Mouse (Mus musculus): ENCODE measurements around the gene Capn1. TPM values are rescaled to one million over a fixed set of nuclear protein-coding genes. Genes with fewer than 3 reads are reported as not detected.

Capn1 gene
- polyA plus RNA-seq, 1 experiment from 2014 or later = 4.5 TPM

DNA sequence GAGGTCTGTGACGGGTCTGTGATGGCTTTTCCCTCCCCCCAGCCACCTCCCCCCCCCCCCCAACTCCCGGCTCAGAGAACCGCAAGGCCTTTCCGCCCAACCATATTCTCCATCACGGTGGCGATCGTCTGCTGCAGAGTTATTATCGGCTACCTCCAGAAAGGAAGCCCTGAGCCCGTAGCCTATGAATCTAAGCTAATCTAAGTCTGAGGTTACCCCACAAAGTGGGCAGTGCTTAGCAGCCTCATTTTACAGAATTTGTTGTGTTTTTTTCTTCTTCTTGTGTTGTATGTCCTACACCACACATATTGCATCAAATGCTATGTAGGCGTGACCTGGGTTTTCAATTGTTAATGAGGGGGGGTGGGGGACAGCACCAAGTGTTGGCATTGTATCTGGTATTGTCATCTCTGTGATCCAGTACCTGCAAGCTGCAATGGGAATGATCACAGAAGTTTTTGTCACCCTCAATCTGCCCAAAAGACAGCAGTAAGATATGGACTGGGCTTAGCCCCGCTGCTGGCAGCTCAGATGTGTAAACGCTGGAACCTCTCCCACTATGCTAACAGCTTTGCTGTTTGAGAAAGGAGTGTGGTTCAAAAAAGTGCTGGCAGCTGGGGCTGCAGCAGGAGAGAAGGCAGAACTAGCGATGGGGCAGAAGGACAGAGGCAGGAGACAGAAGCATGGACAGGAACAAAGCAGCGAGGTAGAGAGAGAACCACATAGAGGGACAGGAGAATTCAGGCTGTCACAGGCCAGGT is 15.0 kb upstream of the Capn1 start:
- Histone ChIP-seq H3K9me3 (no peaks in the 10 kb centered on the region), H3K4me3 (no peak overlapping the region), H3K27me3 (0 out of 2 replicates have a peak, but pooled peaks cover 3% of the 10 kb centered on the region), H3K36me3 (no peaks in the 10 kb centered on the region), H3K27ac (replicated peaks) (no peak overlapping the region), H3K4me2 (replicated peaks) (no peak overlapping the region), H3K4me1 (no peaks in the 10 kb centered on the region), H3K9ac (replicated peaks) (no peak overlapping the region)
- no peak for ATAC-seq (ENCODE audit: low FRiP score, low read depth)
- WGBS = 73% methylated on average over 14 of the region's 14 CpGs

DNA sequence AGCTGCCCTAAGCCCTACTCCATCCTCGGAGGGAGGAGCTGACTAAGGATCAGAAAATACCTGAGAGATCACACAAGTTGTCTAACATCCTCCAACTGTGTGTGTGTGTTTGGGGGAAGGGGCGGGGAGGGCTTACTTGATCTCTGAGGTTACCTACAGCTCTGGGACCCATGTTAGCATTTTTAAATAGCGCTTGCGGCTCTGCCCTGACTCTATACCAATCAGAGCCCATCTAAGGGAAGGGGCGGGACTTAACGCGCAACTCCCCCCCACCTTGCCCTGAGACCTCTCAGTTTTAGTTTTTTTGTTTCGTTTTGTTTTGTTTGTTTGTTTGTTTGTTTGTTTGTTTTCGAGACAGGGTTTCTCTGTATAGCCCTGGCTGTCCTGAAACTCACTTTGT is 13.7 kb upstream of the Capn1 start:
- no peak overlapping the region for H3K4me2 ChIP-seq (replicated peaks)
- no peak overlapping the region for H3K9ac ChIP-seq (replicated peaks)
- H3K4me1 ChIP-seq = no peaks in the 10 kb centered on the region
- H3K9me3 ChIP-seq = no peaks in the 10 kb centered on the region
- no peaks in the 10 kb centered on the region for H3K36me3 ChIP-seq
- WGBS = 78% methylated on average over 9 of the region's 9 CpGs
- no peak overlapping the region for H3K4me3 ChIP-seq
- no peak for ATAC-seq (ENCODE audit: low FRiP score, low read depth)
- 0 out of 2 replicates have a peak, but pooled peaks cover 3% of the 10 kb centered on the region for H3K27me3 ChIP-seq
- H3K27ac ChIP-seq (replicated peaks) = no peak overlapping the region

DNA sequence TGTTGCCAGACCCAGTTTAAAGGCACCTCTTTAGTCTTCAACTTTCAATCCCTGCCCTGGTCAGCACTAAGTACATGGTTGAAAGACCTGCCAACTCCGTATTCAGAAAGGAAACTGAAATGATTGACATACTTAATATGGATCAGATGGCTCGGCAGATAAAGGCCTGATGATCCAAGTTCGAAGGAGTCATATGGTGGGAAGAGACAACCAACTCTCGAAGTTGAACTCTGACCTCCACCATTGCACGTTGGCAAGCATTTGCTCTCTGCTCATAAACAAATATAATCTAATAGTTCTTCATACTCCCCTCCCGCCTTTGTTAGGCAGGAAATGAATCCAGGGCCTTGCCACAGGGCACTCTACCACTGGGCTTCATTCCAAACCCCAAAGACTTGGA is 13.3 kb upstream of the Capn1 start:
- Histone ChIP-seq H3K4me3 (no peak overlapping the region), H3K4me1 (no peaks in the 10 kb centered on the region), H3K36me3 (no peaks in the 10 kb centered on the region), H3K9ac (replicated peaks) (no peak overlapping the region), H3K9me3 (no peaks in the 10 kb centered on the region), H3K4me2 (replicated peaks) (no peak overlapping the region), H3K27me3 (0 out of 2 replicates have a peak, but pooled peaks cover 3% of the 10 kb centered on the region), H3K27ac (replicated peaks) (no peak overlapping the region)
- 90% methylated on average over 6 of the region's 6 CpGs for WGBS
- no peak for ATAC-seq (ENCODE audit: low FRiP score, low read depth)

DNA sequence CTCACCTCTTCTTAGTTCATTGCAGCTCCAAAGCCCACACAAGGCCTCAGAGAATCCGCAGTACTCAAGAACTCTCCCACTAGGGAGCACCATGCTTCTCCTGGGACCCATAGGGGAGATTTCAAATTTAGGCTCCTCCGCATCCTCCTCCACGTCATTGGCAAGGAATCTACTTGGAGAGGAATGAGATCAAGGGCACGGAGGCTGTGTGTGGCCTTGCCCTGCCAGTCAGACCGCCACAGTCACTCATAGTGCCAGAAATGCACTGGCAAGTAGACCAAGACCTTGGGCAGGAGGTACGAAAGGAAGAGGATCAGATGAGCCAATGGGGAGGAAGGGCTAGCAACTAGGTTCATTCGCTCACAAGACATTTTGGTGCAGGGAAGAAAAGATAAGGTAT is 8.2 kb upstream of the Capn1 start:
- ATAC-seq (ENCODE audit: low FRiP score, low read depth) = no peak

DNA sequence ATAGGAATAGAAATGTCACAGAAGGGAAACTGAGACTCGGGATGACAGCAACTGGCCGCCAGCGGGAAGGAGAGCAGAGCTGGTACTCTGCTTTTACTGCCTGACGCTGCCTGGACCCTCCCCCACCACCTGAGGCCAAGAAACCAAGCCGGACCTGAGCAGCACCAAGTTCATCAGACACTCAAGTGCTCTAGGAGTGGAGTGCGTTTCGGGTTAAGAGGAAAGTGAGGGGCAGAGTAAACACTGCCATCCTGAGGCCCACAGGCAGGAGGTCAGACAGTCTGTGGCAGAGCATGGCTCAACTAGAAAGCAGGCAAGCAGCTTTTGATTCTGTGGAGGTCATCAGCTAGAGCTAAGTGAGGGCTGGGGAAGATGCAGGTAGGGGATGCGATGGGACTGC is 7.4 kb upstream of the Capn1 start:
- Histone ChIP-seq H3K27ac (replicated peaks) (no peak overlapping the region), H3K4me2 (replicated peaks) (no peak overlapping the region), H3K9ac (replicated peaks) (no peak overlapping the region), H3K27me3 (peaks cover 3% of the 10 kb centered on the region), H3K36me3 (no peaks in the 10 kb centered on the region), H3K4me1 (no peaks in the 10 kb centered on the region), H3K9me3 (no peaks in the 10 kb centered on the region), H3K4me3 (no peak overlapping the region)
- WGBS = 69% methylated on average over 8 of the region's 8 CpGs
- no peak for ATAC-seq (ENCODE audit: low FRiP score, low read depth)

More for the DNA sequence above, 8.2 kb upstream of the Capn1 start:
- Histone ChIP-seq H3K27me3 (peaks cover 3% of the 10 kb centered on the region), H3K4me1 (no peaks in the 10 kb centered on the region), H3K36me3 (no peaks in the 10 kb centered on the region), H3K9ac (replicated peaks) (no peak overlapping the region), H3K4me2 (replicated peaks) (no peak overlapping the region), H3K27ac (replicated peaks) (no peak overlapping the region), H3K4me3 (no peak overlapping the region), H3K9me3 (no peaks in the 10 kb centered on the region)
- WGBS = 87% methylated on average over 7 of the region's 7 CpGs

DNA sequence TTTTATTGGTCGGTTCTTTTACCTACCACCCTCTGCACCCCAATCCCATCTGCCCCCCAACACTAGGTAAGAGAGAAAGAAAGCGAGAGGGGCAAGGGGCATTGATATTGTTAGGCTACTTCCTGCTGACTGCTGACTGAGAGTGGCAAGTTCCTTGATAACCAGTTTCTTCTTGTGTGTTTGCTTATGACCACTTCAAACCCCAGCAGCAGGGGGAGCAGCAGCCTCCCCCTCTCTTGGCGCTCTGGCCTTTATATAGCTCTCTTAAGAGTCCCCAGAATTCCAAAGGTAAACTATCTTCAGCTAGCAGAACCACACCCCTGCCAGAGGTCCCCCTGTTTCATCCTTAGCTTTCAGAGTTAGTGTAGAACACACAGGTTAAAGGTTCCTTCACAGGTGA is 4.6 kb upstream of the Capn1 start:
- no peak for ATAC-seq (ENCODE audit: low FRiP score, low read depth)
- Histone ChIP-seq H3K4me3 (no peak overlapping the region), H3K27ac (replicated peaks) (no peak overlapping the region), H3K9ac (replicated peaks) (no peak overlapping the region), H3K4me1 (peaks cover 9% of the 10 kb centered on the region), H3K36me3 (no peaks in the 10 kb centered on the region), H3K9me3 (no peaks in the 10 kb centered on the region), H3K27me3 (peaks cover 28% of the 10 kb centered on the region), H3K4me2 (replicated peaks) (no peak overlapping the region)
- whole genome bisulfite sequencing = 56% methylated on average over 3 of the region's 3 CpGs

DNA sequence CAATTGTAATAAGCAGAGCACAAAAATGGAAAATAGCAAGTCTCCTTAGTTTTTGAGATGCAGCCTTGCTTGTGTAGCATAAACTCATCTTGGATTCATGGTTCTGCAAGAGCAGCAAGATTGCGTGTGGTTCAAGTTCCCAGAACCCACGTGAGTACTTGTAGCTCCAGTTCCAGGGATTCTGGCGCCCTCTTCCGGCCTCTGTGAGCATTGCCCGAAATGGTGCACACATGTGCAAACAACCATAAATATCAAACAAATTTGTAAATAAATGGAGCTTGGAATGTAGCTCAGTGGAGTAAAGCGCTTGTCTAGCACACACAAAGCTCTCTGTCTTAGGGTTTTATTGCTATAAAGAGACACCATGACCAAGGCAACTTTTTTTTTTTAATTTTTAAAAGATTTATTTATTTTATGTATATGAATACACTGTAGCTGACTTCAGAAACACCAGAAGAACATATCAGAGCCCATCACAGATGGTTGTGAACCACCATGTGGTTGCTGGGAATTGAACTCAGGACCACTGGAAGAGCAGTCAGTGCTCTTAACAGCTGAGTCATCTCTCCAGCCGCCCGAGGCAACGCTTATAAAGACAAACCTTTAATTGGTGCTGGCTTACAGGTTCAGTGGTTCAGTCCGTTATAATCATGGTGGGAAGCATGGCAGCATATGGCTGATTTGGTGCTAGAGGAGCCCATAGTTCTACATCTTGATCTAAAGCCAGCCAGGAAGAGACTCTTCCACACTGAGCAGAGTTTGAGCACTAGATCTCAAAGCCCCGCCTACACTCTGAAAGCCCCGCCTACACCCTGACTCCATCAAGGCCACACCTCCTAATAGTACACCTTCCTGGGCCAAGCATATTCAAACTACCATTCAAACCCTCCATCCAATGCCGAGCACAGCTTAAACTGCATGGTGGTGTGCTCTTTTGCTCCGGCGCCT is 2.7 kb upstream of the Capn1 start:
- Histone ChIP-seq H3K4me2 (replicated peaks) (no peak overlapping the region), H3K36me3 (no peaks in the 10 kb centered on the region), H3K27ac (replicated peaks) (no peak overlapping the region), H3K9me3 (no peaks in the 10 kb centered on the region), H3K4me3 (no peak overlapping the region), H3K27me3 (peaks cover 47% of the 10 kb centered on the region), H3K9ac (replicated peaks) (no peak overlapping the region), H3K4me1 (peaks cover 9% of the 10 kb centered on the region)
- 28% methylated on average over 15 of the region's 15 CpGs for WGBS
- ATAC-seq (ENCODE audit: low FRiP score, low read depth) = no peak

DNA sequence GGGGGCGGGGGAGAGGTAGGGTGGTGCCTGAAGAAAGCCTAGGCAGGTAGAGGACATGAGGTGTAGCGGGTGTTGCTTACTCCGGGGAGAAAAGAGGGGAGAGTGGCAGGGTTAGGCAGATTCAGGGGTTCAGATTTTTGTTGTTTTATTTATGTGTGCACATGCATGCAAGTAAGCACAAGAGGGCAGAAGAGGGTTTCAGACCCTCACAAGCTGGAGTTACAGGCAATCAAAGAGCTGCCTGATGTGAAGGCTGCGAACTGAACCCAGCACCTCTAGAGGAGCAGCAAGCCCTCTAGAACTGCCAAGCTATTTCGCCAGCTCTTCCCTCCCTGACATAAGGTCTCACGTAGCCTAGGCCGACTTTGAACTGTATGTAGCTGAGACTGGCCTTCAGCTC is 835 bp upstream of the Capn1 start:
- Histone ChIP-seq H3K27me3 (peaks cover 52% of the 10 kb centered on the region), H3K9ac (replicated peaks) (no peak overlapping the region), H3K27ac (replicated peaks) (no peak overlapping the region), H3K9me3 (no peaks in the 10 kb centered on the region), H3K36me3 (no peaks in the 10 kb centered on the region), H3K4me2 (replicated peaks) (no peak overlapping the region), H3K4me3 (no peak overlapping the region), H3K4me1 (peaks cover 9% of the 10 kb centered on the region)
- ATAC-seq (ENCODE audit: low FRiP score, low read depth) = no peak
- WGBS = 43% methylated on average over 7 of the region's 7 CpGs

DNA sequence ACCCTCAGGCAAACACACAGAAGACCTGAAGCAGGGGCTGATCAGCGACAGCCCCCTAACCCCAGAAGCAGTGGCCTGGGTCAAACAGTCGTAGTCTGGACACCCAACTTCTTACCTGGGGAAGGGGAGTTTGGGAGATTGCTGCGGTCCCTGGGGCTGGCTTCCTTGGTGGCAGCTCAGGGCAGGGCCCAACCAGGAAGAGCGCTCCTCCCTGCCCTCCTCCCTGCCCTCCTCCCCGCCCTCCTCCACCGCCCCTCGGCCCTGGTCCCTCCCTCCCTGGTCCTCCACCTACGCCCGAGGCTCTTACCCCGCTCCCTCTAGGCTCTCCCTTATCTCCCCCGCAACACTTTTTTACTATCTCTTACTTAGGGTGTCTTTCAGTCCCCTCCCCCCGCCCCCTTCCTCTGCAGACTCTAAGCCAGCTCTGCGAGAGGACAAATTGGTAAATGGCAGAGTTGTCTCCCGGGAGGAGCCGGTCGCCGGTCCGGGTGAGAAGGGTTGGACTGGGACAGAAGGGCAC is 646 bp downstream of the Capn1 start:
- no peaks in the 10 kb centered on the region for H3K36me3 ChIP-seq
- H3K9me3 ChIP-seq = no peaks in the 10 kb centered on the region
- H3K9ac ChIP-seq (replicated peaks) = peak overlapping the region; percentile 60
- H3K4me3 ChIP-seq = peak overlapping the region; percentile 45
- peaks cover 52% of the 10 kb centered on the region for H3K27me3 ChIP-seq
- H3K4me1 ChIP-seq = peaks cover 9% of the 10 kb centered on the region
- 0 out of 2 replicates have a peak overlapping the region, but pooled peaks have one; percentile 3 for H3K27ac ChIP-seq (replicated peaks)
- peak overlapping the region; percentile 70 for H3K4me2 ChIP-seq (replicated peaks)
- peak; percentile 54 for ATAC-seq (ENCODE audit: low FRiP score, low read depth)
- 4% methylated on average over 17 of the region's 18 CpGs for WGBS

DNA sequence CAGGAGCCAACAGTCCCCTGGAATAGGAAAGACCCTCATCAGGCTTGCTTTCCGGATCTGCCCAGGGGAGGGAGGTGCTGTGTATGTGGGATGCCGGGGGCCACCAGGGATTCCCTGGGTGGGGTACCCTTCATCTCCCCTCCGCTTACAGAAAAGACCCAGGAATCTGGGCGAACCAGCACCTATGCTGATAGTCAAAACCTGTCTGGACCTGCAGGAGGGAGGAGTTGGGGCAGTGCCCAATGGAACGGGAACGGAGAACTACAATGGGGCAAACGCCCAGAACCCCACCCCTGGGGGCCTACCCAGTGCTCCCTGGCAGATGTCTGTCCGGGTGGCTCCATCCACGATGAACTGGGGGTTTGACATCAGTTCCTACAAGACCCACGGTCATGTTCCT is 2.0 kb downstream of the Capn1 start:
- no peak overlapping the region for H3K4me3 ChIP-seq
- 87% methylated on average over 10 of the region's 10 CpGs for WGBS
- H3K9me3 ChIP-seq = no peaks in the 10 kb centered on the region
- no peaks in the 10 kb centered on the region for H3K36me3 ChIP-seq
- H3K9ac ChIP-seq (replicated peaks) = no peak overlapping the region
- H3K27me3 ChIP-seq = peaks cover 52% of the 10 kb centered on the region
- peaks cover 9% of the 10 kb centered on the region for H3K4me1 ChIP-seq
- H3K27ac ChIP-seq (replicated peaks) = no peak overlapping the region
- ATAC-seq (ENCODE audit: low FRiP score, low read depth) = no peak
- H3K4me2 ChIP-seq (replicated peaks) = no peak overlapping the region

DNA sequence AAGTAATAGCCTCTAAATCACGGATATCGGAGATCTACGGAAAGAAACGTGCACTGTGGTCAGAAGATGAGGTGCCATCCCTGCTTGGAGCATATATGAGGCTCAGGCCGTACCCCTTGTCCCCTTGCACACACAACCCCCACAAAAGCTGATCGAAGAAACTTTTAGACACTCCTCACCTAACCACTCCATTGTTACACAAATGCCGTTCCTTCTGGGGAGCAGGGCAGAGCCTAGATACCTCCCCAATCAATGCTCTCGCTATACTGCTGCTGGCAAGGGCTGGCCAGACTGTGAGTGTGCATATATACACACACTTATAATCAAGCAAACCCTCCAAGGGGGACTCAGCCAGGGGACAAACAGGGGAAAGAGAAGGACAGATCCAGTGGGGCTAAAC is 6.6 kb downstream of the Capn1 start:
- peaks cover 13% of the 10 kb centered on the region for H3K27me3 ChIP-seq
- 74% methylated on average over 8 of the region's 8 CpGs for WGBS
- no peaks in the 10 kb centered on the region for H3K36me3 ChIP-seq
- no peak overlapping the region for H3K4me3 ChIP-seq
- no peaks in the 10 kb centered on the region for H3K4me1 ChIP-seq
- H3K9ac ChIP-seq (replicated peaks) = no peak overlapping the region
- no peak overlapping the region for H3K4me2 ChIP-seq (replicated peaks)
- no peak overlapping the region for H3K27ac ChIP-seq (replicated peaks)
- ATAC-seq (ENCODE audit: low FRiP score, low read depth) = no peak
- no peaks in the 10 kb centered on the region for H3K9me3 ChIP-seq

DNA sequence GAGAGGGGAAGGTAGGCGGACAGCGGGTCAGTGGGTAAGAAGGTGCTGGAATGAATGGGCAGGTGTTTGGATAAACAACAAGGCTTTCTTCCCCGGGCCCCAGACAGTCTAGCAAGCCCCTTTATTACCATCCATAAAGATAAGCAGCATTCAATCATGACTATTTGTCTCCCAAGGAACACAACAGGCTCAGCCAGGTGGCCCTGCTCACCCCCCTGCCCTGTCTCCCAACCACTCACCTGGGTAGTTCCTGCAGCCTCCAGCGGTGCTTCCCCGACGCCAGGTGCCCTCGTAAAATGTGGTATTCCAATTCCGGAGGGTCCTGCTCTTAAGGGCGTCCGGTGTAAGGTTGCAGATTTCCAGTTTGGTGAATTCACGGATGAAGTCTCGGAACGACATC is 8.7 kb downstream of the Capn1 start:
- Histone ChIP-seq H3K4me3 (no peak overlapping the region), H3K9me3 (no peaks in the 10 kb centered on the region), H3K4me1 (no peaks in the 10 kb centered on the region), H3K9ac (replicated peaks) (no peak overlapping the region), H3K4me2 (replicated peaks) (no peak overlapping the region), H3K27me3 (no peaks in the 10 kb centered on the region), H3K27ac (replicated peaks) (no peak overlapping the region), H3K36me3 (no peaks in the 10 kb centered on the region)
- ATAC-seq (ENCODE audit: low FRiP score, low read depth) = no peak
- 90% methylated on average over 13 of the region's 13 CpGs for WGBS
